ENCODE assay signal across 29 mouse cellular contexts in genomic region chr6:21701131-21701530, GRCm38 (mm10).
DNase-seq lines count a peak whose midpoint lies in the region; ATAC-seq and TF ChIP-seq lines count a peak whose summit lies in the region.
"Had no signal": no experiment of that assay in that cellular context is flagged by ENCODE, and none has a peak within 500 bp of the region (broad histone marks: within the 10 kb centered on the region; RNA-seq: fewer than 3 reads in every experiment).

No protein-coding gene starts in this region.

- H3K27me3 ChIP-seq in forebrain, embryonic 14.5 days (replicated peaks; ENCODE audit: control insufficient read depth, insufficient read depth, low read length): no peaks in the 10 kb centered on the region
- no peaks in the 10 kb centered on the region for H3K27me3 ChIP-seq in forebrain, embryonic 10.5 days (ENCODE audit: poor library complexity, severe bottlenecking)
- no peaks in the 10 kb centered on the region for H3K27me3 ChIP-seq in midbrain, postnatal 0 days (ENCODE audit: insufficient read depth, low read length)
- H3K27me3 ChIP-seq in midbrain, embryonic 10.5 days (ENCODE audit: low read depth, poor library complexity, severe bottlenecking): no peaks in the 10 kb centered on the region
- H3K27me3 ChIP-seq: CH12.LX; embryonic facial prominence, embryonic 13.5 days; embryonic facial prominence, embryonic 15.5 days; forebrain, embryonic 13.5 days had no signal

- no peak overlapping the region for H3K27ac ChIP-seq in forebrain, embryonic 14.5 days (ENCODE audit: low read depth, low read length)
- no peak overlapping the region for H3K27ac ChIP-seq in forebrain, embryonic 10.5 days
- peak overlapping the region; percentile 84 for H3K27ac ChIP-seq in layer of hippocampus, adult 2 months
- no peak overlapping the region for H3K27ac ChIP-seq in midbrain, postnatal 0 days (ENCODE audit: low read depth, low read length)
- no peak overlapping the region for H3K27ac ChIP-seq in midbrain, embryonic 10.5 days (replicated peaks)
- H3K27ac ChIP-seq: embryonic facial prominence, embryonic 13.5 days; embryonic facial prominence, embryonic 15.5 days; forebrain, embryonic 13.5 days had no signal

- no peaks in the 10 kb centered on the region for H3K9me3 ChIP-seq in forebrain, embryonic 14.5 days (replicated peaks; ENCODE audit: control insufficient read depth, low read length)
- H3K9me3 ChIP-seq in forebrain, embryonic 10.5 days: no peaks in the 10 kb centered on the region
- no peaks in the 10 kb centered on the region for H3K9me3 ChIP-seq in midbrain, postnatal 0 days (ENCODE audit: low read length)
- H3K9me3 ChIP-seq in midbrain, embryonic 10.5 days (replicated peaks): no peaks in the 10 kb centered on the region
- H3K9me3 ChIP-seq: embryonic facial prominence, embryonic 13.5 days; embryonic facial prominence, embryonic 15.5 days; forebrain, embryonic 13.5 days; G1E had no signal

- no peak overlapping the region for H3K9ac ChIP-seq in forebrain, embryonic 14.5 days (ENCODE audit: low read length)
- no peak overlapping the region for H3K9ac ChIP-seq in midbrain, postnatal 0 days (replicated peaks; ENCODE audit: low read length, poor library complexity, severe bottlenecking)
- H3K9ac ChIP-seq: embryonic facial prominence, embryonic 13.5 days; embryonic facial prominence, embryonic 15.5 days; forebrain, embryonic 13.5 days had no signal

- no peaks in the 10 kb centered on the region for H3K36me3 ChIP-seq in forebrain, embryonic 14.5 days (ENCODE audit: control insufficient read depth, insufficient read depth, low read length)
- H3K36me3 ChIP-seq in forebrain, embryonic 10.5 days (replicated peaks): no peaks in the 10 kb centered on the region
- no peaks in the 10 kb centered on the region for H3K36me3 ChIP-seq in midbrain, postnatal 0 days (ENCODE audit: insufficient read depth, low read length)
- H3K36me3 ChIP-seq in midbrain, embryonic 10.5 days: no peaks in the 10 kb centered on the region
- H3K36me3 ChIP-seq: embryonic facial prominence, embryonic 13.5 days; embryonic facial prominence, embryonic 15.5 days; G1E had no signal

- no peak overlapping the region for H3K4me2 ChIP-seq in forebrain, embryonic 14.5 days (ENCODE audit: low read length)
- no peak overlapping the region for H3K4me2 ChIP-seq in midbrain, postnatal 0 days (ENCODE audit: low read depth, low read length, poor library complexity, severe bottlenecking)
- H3K4me2 ChIP-seq: embryonic facial prominence, embryonic 13.5 days; embryonic facial prominence, embryonic 15.5 days; forebrain, embryonic 13.5 days had no signal

- no peak overlapping the region for H3K4me3 ChIP-seq in forebrain, embryonic 14.5 days (ENCODE audit: low read depth, low read length)
- H3K4me3 ChIP-seq in forebrain, embryonic 10.5 days: no peak overlapping the region
- H3K4me3 ChIP-seq in layer of hippocampus, adult 2 months: no peak overlapping the region
- no peak overlapping the region for H3K4me3 ChIP-seq in midbrain, postnatal 0 days (ENCODE audit: low read depth, low read length)
- H3K4me3 ChIP-seq in midbrain, embryonic 10.5 days: no peak overlapping the region
- H3K4me3 ChIP-seq: embryonic facial prominence, embryonic 13.5 days; embryonic facial prominence, embryonic 15.5 days; erythroblast, embryonic 14.5 days; forebrain, embryonic 13.5 days had no signal

- DNase-seq in forebrain, embryonic 14.5 days (ENCODE audit: low spot score): peak; percentile 28
- DNase-seq in forebrain, embryonic 10.5 days (ENCODE audit: extremely low spot score, low spot score): no peak
- peak in 1 of 2 experiments; percentile 7 for DNase-seq in layer of hippocampus, adult 2 months (ENCODE audit: low spot score in 2 of 2)
- DNase-seq in layer of hippocampus, adult 8-10 months (ENCODE audit: low spot score in 2 of 2): no peak
- peak; percentile 17 to 71 for DNase-seq in layer of hippocampus, postnatal 14 days (ENCODE audit: low spot score in 2 of 2)
- no peak for DNase-seq in layer of hippocampus, adult 9-10 months (ENCODE audit: low spot score)
- DNase-seq in midbrain, postnatal 0 days (ENCODE audit: low spot score): peak; percentile 11
- DNase-seq in midbrain, embryonic 10.5 days (ENCODE audit: low spot score): no peak
- DNase-seq: adrenal gland, adult 8-10 months; adrenal gland, postnatal 14 days; adrenal gland, postnatal 36 days; B cell, adult 2 months; cerebellum, adult 11 months; cerebellum, adult 18-20 months; cerebellum, adult 8-10 months; cerebellum, adult 9-11 months; cerebellum, postnatal 14 days; cerebellum, postnatal 36 days; embryo, embryonic 11 days had no signal

- TF ChIP-seq CTCF in layer of hippocampus, adult 2 months (conservative IDR thresholded peaks at IDR 0.05): no peak
- no peak for TF ChIP-seq CTCF in midbrain, postnatal 0 days (IDR thresholded peaks at IDR 0.05)

- ATAC-seq in forebrain, embryonic 14.5 days: no peak
- no peak for ATAC-seq in midbrain, postnatal 0 days (ENCODE audit: low FRiP score)
- ATAC-seq: activated CD4-positive, CD25-positive, alpha-beta regulatory T cell, adult 4 months; CD4-positive, CD25-positive, alpha-beta regulatory T cell, adult 4 months; forebrain, embryonic 13.5 days; forebrain, embryonic 16.5 days; Patski had no signal

- 47% methylated on average over 6 of the region's 6 CpGs for WGBS in forebrain, embryonic 14.5 days
- 85% methylated on average over 6 of the region's 6 CpGs for WGBS in forebrain, embryonic 10.5 days
- whole genome bisulfite sequencing in midbrain, postnatal 0 days: 86% methylated on average over 6 of the region's 6 CpGs
- WGBS in midbrain, embryonic 10.5 days: 84% methylated on average over 6 of the region's 6 CpGs

- H3K4me1 ChIP-seq in forebrain, embryonic 14.5 days (ENCODE audit: control insufficient read depth, insufficient read depth, low read length): no peaks in the 10 kb centered on the region
- H3K4me1 ChIP-seq in forebrain, embryonic 10.5 days: no peaks in the 10 kb centered on the region
- no peaks in the 10 kb centered on the region for H3K4me1 ChIP-seq in midbrain, postnatal 0 days (ENCODE audit: insufficient read depth, low read length)
- no peaks in the 10 kb centered on the region for H3K4me1 ChIP-seq in midbrain, embryonic 10.5 days
- H3K4me1 ChIP-seq: embryonic facial prominence, embryonic 13.5 days; embryonic facial prominence, embryonic 15.5 days; forebrain, embryonic 13.5 days had no signal

Comparison
In these comparisons a context has a peak if more than half of its experiments do, and no peak if none do; other contexts are left out.
1. DNase-seq: peak in forebrain, embryonic 14.5 days (single experiment), layer of hippocampus, postnatal 14 days (2 of 2) and midbrain, postnatal 0 days (single experiment); none in forebrain, embryonic 10.5 days (single experiment), layer of hippocampus, adult 8-10 months (0 of 2), layer of hippocampus, adult 9-10 months (single experiment) and midbrain, embryonic 10.5 days (single experiment).